Mouse (Mus musculus) neural tube, embryonic 12.5 days (tissue): Measurements from ENCODE around the gene Gnl1. TPM values are rescaled to one million over a fixed set of nuclear protein-coding genes. Genes with fewer than 3 reads are reported as not detected.
"Not testable (repeated sequence)": the region's sequence is repeated elsewhere in the genome, so short reads cannot be mapped to it uniquely, and the experiment has no call there.

Experiments
- ATAC-seq: fragments of 200-750 bp; cut with Nextera tagmentation; 2 replicates; pipeline ENCODE4 v1.8.0; 2017; ENCODE audit warnings: low read depth, mild to moderate bottlenecking, moderate TSS enrichment, moderate library complexity; ENCODE audit not compliant: low FRiP score
- H3K27ac ChIP-seq: fragments of 300-500 bp; sonication (generic); 2 replicates; pipeline ENCODE4 v1.5.1; 2016
- H3K27me3 ChIP-seq: fragments of 300-500 bp; sonication (generic); replicated peaks from 2 replicates; pipeline ENCODE4 v1.6.1; 2016; ENCODE audit warnings: mild to moderate bottlenecking
- H3K36me3 ChIP-seq: fragments of 300-500 bp; sonication (generic); 2 replicates; pipeline ENCODE4 v1.6.1; 2016; ENCODE audit warnings: mild to moderate bottlenecking
- H3K4me1 ChIP-seq: fragments of 300-500 bp; sonication (generic); 2 replicates; pipeline ENCODE4 v1.6.1; 2016
- H3K4me2 ChIP-seq: fragments of 300-500 bp; sonication (generic); replicated peaks from 2 replicates; pipeline ENCODE4 v1.6.1; 2016; ENCODE audit warnings: mild to moderate bottlenecking
- H3K4me3 ChIP-seq: fragments of 300-500 bp; sonication (generic); 2 replicates; pipeline ENCODE4 v1.5.1; 2016
- H3K9ac ChIP-seq: fragments of 300-500 bp; sonication (generic); 2 replicates; pipeline ENCODE4 v1.6.1; 2016; ENCODE audit warnings: mild to moderate bottlenecking
- H3K9me3 ChIP-seq: fragments of 300-500 bp; sonication (generic); 2 replicates; pipeline ENCODE4 v1.6.1; 2016; ENCODE audit warnings: mild to moderate bottlenecking
- WGBS: fragments of 180-500 bp; shearing (Covaris S2); methylation state at CpG from one replicate; pipeline ENCODE4 v1.1.7; 2016; 5-methylcytosine and 5-hydroxymethylcytosine counted together
- polyA plus RNA-seq: library from polyadenylated mRNA; unstranded; fragments of >200 nt; fragmentation: Nextera tagmentation; extraction: Ambion mirVana; gene quantifications from 2 replicates; pipeline ENCODE4 v1.2.1, GENCODE M21; 2016

The Gnl1 gene
- polyA plus RNA-seq, 1 experiment from 2014 or later = 53.3 TPM

- H3K9ac ChIP-seq = no peak overlapping the region
These were observed 18.3 kb downstream of the Gnl1 start for GRCm38 (mm10) chr17:35997713-35998510.

GRCm38 (mm10) chr17:35998545-35999305, 19.1 kb downstream of the Gnl1 start:
- H3K9ac ChIP-seq = no peak overlapping the region

More at GRCm38 (mm10) chr17:35997713-35998510, 18.3 kb downstream of the Gnl1 start:
- H3K9me3 ChIP-seq = no peaks in the 10 kb centered on the region
- ATAC-seq = no peak
- H3K4me1 ChIP-seq = peaks cover 13% of the 10 kb centered on the region
- H3K4me2 ChIP-seq = no peak overlapping the region
- 63% methylated on average over 12 of the region's 12 CpGs for WGBS
- no peak overlapping the region for H3K4me3 ChIP-seq
- H3K27me3 ChIP-seq = no peaks in the 10 kb centered on the region
- no peak overlapping the region for H3K27ac ChIP-seq
- no peaks in the 10 kb centered on the region for H3K36me3 ChIP-seq

GRCm38 (mm10) chr17:35999356-35999755, 19.7 kb downstream of the Gnl1 start:
- Histone ChIP-seq H3K4me1 (peaks cover 13% of the 10 kb centered on the region), H3K27me3 (no peaks in the 10 kb centered on the region), H3K4me3 (no peak overlapping the region), H3K9me3 (no peaks in the 10 kb centered on the region), H3K4me2 (no peak overlapping the region), H3K36me3 (no peaks in the 10 kb centered on the region), H3K9ac (no peak overlapping the region), H3K27ac (no peak overlapping the region)
- no peak for ATAC-seq
- 90% methylated on average over 7 of the region's 7 CpGs for WGBS

More at GRCm38 (mm10) chr17:35998545-35999305, 19.1 kb downstream of the Gnl1 start:
- Histone ChIP-seq H3K9me3 (no peaks in the 10 kb centered on the region), H3K4me1 (peaks cover 13% of the 10 kb centered on the region), H3K36me3 (no peaks in the 10 kb centered on the region), H3K27me3 (no peaks in the 10 kb centered on the region), H3K27ac (no peak overlapping the region), H3K4me3 (no peak overlapping the region), H3K4me2 (no peak overlapping the region)
- no peak for ATAC-seq
- WGBS = 90% methylated on average over 6 of the region's 6 CpGs

DNA sequence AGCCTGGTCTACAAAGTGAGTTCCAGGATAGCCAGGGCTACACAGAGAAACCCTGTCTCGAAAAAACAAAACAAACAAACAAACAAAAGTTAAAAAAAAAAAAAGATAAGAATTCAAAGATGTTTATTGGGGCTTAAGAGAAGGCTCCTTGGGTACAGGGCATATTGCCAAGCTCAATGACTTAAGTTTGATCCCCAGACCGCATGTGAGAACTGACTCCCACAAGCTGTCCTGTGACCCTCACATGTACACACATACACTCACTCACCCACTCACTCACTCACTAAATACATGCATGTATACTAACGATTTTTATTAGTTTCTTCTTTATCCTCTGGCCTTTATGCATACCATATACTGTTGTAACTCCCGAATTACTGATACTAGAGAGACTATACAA, 20.7 kb downstream of the Gnl1 start:
- Histone ChIP-seq H3K4me2 (no peak overlapping the region), H3K27ac (no peak overlapping the region), H3K4me1 (peaks cover 11% of the 10 kb centered on the region), H3K9me3 (no peaks in the 10 kb centered on the region), H3K4me3 (no peak overlapping the region), H3K27me3 (no peaks in the 10 kb centered on the region), H3K9ac (no peak overlapping the region), H3K36me3 (no peaks in the 10 kb centered on the region)
- no peak for ATAC-seq
- 84% methylated on average over 4 of the region's 4 CpGs for WGBS

GRCm38 (mm10) chr17:36001121-36001897, 21.7 kb downstream of the Gnl1 start:
- 92% methylated on average over 12 of the region's 12 CpGs for WGBS

GRCm38 (mm10) chr17:36001966-36002365, 22.3 kb downstream of the Gnl1 start:
- no peak for ATAC-seq
- Histone ChIP-seq H3K4me1 (no peaks in the 10 kb centered on the region), H3K36me3 (peaks cover 13% of the 10 kb centered on the region), H3K4me2 (no peak overlapping the region), H3K9me3 (0 out of 2 replicates have a peak, but pooled peaks cover 5% of the 10 kb centered on the region), H3K9ac (no peak overlapping the region), H3K27me3 (no peaks in the 10 kb centered on the region), H3K4me3 (no peak overlapping the region), H3K27ac (no peak overlapping the region)
- 95% methylated on average over 6 of the region's 6 CpGs for WGBS

More at GRCm38 (mm10) chr17:36001121-36001897, 21.7 kb downstream of the Gnl1 start:
- Histone ChIP-seq H3K4me3 (no peak overlapping the region), H3K4me1 (peaks cover 3% of the 10 kb centered on the region; the same call in 1 of the 2 replicates), H3K4me2 (no peak overlapping the region), H3K36me3 (peaks cover 8% of the 10 kb centered on the region; the same call in 1 of the 2 replicates), H3K27ac (no peak overlapping the region), H3K9ac (no peak overlapping the region), H3K9me3 (no peaks in the 10 kb centered on the region), H3K27me3 (no peaks in the 10 kb centered on the region)
- no peak for ATAC-seq

DNA sequence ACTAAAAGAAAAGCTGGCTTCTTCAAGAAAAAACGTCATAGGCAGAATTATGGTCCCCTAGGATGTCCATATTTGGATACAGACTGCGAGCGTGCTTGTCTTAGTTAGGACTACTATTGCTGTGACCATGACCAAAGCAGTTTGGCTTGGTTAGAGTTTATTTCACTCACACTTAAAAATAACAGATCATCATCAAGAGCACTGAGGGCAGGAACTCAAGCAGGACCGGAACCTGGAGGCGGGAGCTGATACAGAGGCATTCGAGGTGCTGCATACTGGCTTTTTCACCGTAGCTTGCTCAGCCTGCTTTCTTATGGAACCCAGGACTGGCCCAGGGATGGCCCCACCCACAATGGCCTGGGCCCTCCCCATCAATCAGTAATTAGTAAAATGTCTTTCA, 23.7 kb downstream of the Gnl1 start:
- Histone ChIP-seq H3K9me3 (0 out of 2 replicates have a peak, but pooled peaks cover 5% of the 10 kb centered on the region), H3K4me2 (no peak overlapping the region)
- WGBS = 97% methylated on average over 7 of the region's 7 CpGs

DNA sequence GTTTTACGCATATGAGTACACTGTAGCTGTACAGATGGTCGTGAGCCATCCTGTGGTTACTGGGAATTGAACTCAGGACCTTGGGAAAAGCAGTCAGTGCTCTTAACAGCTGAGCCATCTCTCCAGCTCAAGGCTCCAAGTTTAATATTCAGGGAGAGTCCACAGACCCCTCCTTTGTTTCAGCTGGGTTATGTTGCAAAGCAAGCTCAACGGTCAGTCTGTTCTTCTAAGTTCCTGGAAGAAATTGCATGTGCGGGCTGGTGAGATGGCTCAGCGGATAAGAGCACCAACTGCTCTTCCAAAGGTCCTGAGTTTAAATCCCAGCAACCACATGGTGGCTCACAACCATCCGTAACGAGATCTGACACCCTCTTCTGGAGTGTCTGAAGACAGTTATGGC, 24.8 kb downstream of the Gnl1 start:
- 95% methylated on average over 7 of the region's 7 CpGs for WGBS
- H3K4me1 ChIP-seq, ATAC-seq: not testable (repeated sequence)

More for the DNA sequence above, 23.7 kb downstream of the Gnl1 start:
- Histone ChIP-seq H3K9ac (no peak overlapping the region), H3K27me3 (no peaks in the 10 kb centered on the region), H3K27ac (no peak overlapping the region), H3K4me1 (no peaks in the 10 kb centered on the region), H3K36me3 (peaks cover 13% of the 10 kb centered on the region), H3K4me3 (no peak overlapping the region)
- no peak for ATAC-seq

GRCm38 (mm10) chr17:36014977-36015376, 35.3 kb downstream of the Gnl1 start:
- H3K27me3 ChIP-seq = no peaks in the 10 kb centered on the region
- no peaks in the 10 kb centered on the region for H3K4me1 ChIP-seq
- no peaks in the 10 kb centered on the region for H3K9me3 ChIP-seq
- no peak for ATAC-seq
- H3K27ac ChIP-seq = no peak overlapping the region
- no peak overlapping the region for H3K4me3 ChIP-seq
- 98% methylated on average over 5 of the region's 5 CpGs for WGBS
- peaks cover 12% of the 10 kb centered on the region for H3K36me3 ChIP-seq
- H3K9ac ChIP-seq = no peak overlapping the region
- no peak overlapping the region for H3K4me2 ChIP-seq

More for the DNA sequence above, 24.8 kb downstream of the Gnl1 start:
- not testable (repeated sequence) for H3K9me3 ChIP-seq, H3K27ac ChIP-seq, H3K9ac ChIP-seq, H3K4me2 ChIP-seq, H3K4me3 ChIP-seq, H3K27me3 ChIP-seq
- H3K36me3 ChIP-seq = peaks cover 13% of the 10 kb centered on the region

- no peak for ATAC-seq
- 93% methylated on average over 5 of the region's 5 CpGs for WGBS
- no peak overlapping the region for H3K9ac ChIP-seq
- peaks cover 12% of the 10 kb centered on the region for H3K36me3 ChIP-seq
- no peak overlapping the region for H3K4me3 ChIP-seq
- no peak overlapping the region for H3K4me2 ChIP-seq
- no peaks in the 10 kb centered on the region for H3K9me3 ChIP-seq
- no peaks in the 10 kb centered on the region for H3K4me1 ChIP-seq
- no peak overlapping the region for H3K27ac ChIP-seq
- H3K27me3 ChIP-seq = no peaks in the 10 kb centered on the region
These were observed 37.4 kb downstream of the Gnl1 start for GRCm38 (mm10) chr17:36017046-36017445.

DNA sequence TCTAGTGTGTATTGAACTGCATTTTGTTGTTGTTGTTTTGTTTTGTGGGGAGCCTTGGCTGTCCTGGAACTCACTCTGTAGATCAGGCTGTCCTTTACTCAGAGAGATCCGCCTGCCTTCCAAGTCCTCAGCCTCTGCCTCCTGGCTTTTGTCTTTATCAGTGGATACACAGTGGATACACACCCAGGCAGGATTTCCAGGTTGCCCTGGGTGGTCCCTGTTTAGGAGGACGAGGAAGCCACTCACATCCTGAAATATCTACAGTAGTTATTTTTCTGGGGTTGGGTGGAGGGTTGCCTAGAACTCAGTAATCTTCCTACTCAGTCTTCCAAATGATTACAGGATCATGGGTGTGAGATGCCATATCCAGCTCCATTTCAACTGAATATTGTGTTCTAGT, 39.3 kb downstream of the Gnl1 start:
- peaks cover 12% of the 10 kb centered on the region for H3K36me3 ChIP-seq
- WGBS = 72% methylated on average over 2 of the region's 2 CpGs
- no peak overlapping the region for H3K4me2 ChIP-seq
- no peak for ATAC-seq
- no peak overlapping the region for H3K4me3 ChIP-seq
- H3K9me3 ChIP-seq = no peaks in the 10 kb centered on the region
- H3K27me3 ChIP-seq = no peaks in the 10 kb centered on the region
- no peaks in the 10 kb centered on the region for H3K4me1 ChIP-seq
- H3K27ac ChIP-seq = no peak overlapping the region
- H3K9ac ChIP-seq = no peak overlapping the region

DNA sequence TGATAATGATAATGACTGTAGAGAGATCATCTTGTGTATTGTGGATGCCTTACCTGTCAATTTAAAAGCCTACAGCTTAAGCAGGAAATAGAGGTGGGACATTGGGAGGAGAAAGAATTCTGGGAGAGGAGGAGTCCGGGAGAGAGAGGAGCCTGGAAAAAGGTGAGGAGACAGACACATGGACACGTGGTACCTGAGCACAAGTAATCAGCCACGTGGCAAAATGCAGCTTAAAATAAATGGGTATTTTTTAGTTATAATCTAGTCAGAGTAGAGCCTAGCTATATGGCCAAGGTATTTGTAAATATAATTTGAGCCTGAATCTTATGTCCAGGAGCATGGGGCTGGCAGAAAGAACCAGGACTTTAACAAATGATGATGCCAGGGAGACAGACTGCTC, 39.9 kb downstream of the Gnl1 start:
- no peaks in the 10 kb centered on the region for H3K9me3 ChIP-seq
- peaks cover 7% of the 10 kb centered on the region for H3K36me3 ChIP-seq
- no peak overlapping the region for H3K27ac ChIP-seq
- H3K4me3 ChIP-seq = no peak overlapping the region
- 72% methylated on average over 3 of the region's 3 CpGs for WGBS
- no peaks in the 10 kb centered on the region for H3K4me1 ChIP-seq
- H3K27me3 ChIP-seq = no peaks in the 10 kb centered on the region
- no peak overlapping the region for H3K9ac ChIP-seq
- ATAC-seq = no peak
- no peak overlapping the region for H3K4me2 ChIP-seq
